Mouse (Mus musculus) embryo, embryonic 9.5 days (tissue): ENCODE measurements at regions not wholly inside any gene's neighbourhood (a gene's known extent, or its start where the extent isn't known, plus 50 kb on each side); places are given as distances from the start of the nearest gene placed in this dataset.

ENCODE experiments used
- DNase-seq: peaks from one replicate; pipeline ENCODE4 v3.0.0-alpha.2; 2017; ENCODE audit errors: extremely low spot score

DNA sequence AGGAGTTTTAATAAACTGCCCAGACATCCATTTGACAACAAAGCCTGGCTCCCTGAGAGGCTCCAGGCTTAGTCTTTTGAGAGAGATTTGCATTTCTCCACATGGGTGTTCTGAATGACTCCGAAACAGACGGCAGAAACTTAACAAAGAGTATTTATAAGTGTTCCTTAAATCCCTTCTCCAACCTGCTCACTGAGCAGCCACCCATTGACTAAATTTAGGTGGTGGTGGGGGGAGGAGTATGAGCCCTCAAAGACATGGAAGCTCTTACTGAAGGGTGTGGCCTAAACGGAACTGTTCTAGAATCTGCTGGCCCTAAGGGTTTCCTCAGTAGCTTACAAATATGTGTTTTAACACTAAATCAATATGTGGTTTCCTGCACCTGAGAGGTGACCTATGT lies 158.5 kb downstream of the Dyrk2 start:
- no peak for DNase-seq

DNA sequence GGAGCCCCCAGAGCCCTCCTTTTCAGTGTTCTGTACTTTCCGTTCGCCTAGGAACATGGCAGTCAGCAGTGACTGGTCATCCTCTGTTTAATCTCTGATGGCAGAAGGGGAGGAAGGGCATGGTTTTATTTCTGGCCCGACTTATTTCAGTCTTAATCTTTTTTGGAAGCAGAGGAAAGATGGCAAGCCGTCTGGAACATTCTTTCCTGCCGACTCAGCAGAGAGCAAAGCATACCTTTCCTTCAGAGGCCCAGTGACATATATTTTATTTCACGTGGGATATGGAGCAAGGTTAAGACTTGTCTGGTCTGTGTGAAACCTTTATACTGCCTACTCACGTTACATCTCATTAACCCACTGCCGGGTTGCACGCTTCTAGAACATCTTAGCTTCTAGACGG lies 158.1 kb downstream of the Dyrk2 start:
- DNase-seq, result no peak

DNA sequence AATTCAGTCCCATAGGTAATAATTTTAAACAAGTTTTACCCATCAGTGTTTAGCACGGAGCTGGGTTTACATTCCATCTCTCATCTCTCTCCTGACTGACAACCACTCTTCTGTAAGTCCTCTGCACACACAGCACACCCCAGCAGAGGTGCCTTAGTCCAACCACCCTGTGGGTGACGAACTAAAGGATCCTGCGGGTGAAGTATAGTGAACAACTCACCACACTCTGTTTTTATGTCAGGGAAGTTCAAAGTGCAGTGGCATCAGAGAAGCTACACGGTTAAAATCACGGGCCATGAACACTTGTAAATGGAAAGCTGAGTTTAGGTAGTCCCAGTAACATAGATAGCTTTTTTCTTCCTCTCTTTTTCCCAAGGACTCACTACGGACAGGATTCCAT lies 157.1 kb downstream of the Dyrk2 start:
- DNase-seq, result no peak

DNA sequence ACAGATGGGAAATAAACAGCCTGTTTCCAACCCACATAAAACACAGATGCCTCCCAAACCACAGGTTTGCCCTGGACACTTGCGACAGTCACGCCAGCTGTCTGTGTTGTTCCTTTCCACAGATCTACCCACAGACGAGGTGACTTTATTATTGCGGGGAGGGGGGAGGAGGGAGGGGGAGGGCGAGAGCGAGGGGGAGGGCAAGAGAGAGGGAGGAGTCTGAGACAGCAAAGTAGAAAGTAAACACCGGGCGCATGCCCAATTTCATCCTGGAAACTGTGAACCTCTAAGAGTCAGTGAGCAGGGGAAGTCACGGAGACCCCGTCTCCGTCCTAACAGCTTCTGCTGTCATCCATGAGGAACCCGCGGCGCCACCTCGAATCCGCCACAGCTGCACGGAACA lies 155.8 kb downstream of the Dyrk2 start:
- no peak for DNase-seq

DNA sequence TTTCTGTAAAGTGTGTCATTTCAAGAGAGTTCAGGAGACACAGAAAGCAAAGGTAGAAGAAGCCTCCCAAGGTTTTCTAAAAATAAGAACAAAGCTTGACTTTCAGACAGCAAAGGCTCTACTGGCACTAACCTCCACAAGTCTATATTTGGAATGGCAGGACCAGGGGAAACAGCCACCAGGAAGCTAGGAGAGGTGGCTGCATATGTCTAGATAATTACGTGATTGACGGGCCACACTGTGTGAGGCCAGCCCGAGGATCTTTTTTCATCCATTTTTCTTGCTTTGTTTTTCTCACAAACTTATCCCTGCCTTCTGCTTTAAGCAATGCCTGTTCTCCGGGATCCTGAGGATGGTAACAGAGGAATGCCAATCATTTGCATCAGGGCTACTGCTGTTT lies 155.4 kb downstream of the Dyrk2 start:
- no peak for DNase-seq

DNA sequence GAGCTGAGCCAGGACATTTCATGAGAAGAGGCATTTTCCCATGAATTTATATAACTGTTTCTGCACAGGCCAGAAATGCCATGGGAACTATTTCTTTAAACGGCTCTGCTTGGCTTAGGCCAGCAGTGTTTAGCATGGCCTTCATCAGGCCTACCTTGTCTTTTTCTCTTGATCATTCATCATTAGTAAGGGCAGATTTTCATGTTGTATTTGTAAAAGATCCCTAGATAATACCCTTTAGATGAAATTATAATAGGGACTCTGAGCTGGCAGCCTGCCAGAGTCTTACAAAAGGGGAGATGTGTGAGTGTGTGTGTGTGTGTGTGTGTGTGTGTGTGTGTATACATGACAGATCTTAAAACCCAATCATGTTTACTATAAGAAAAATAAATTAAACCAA lies 149.4 kb downstream of the Dyrk2 start:
- no peak for DNase-seq

DNA sequence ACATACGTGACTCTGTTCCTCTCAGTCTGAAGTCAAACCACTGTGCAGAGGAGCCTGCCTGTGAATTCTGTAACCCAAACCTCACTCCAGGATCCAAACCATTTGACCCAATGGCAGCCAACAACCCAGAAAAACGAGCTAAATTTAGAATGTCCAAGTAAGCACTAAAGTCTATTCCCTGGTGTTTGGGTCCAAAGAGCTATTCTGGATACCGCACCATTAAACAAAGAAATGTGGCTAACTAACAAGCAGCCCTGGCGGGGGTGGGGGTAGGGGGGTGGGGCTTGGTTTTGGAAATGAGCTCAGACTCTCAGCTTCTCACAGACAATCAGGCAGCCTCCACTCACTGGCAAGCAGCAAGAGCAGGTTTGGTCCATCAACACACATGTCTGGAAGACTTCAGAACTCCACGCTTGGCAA lies 147.9 kb downstream of the Dyrk2 start:
- no peak for DNase-seq

DNA sequence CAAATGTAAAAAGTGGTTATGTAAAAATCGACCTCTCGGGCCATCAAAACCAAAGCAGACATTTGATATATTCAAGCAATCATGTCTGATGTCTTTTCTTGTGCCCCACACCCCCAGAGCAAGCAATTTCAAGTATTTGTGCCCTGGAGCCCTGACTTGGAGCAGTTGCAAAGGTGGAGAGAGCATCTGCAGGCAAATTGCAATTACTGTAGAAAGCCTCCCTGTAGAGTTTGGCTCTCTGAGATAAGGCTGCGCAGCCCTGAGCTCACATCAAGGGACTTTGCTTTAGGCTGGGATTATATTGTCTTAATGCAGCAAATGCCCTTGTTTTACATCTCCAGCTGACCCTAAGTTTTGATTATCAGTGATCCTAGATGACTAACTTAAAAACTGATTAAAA lies 147.3 kb downstream of the Dyrk2 start:
- DNase-seq, result no peak

DNA sequence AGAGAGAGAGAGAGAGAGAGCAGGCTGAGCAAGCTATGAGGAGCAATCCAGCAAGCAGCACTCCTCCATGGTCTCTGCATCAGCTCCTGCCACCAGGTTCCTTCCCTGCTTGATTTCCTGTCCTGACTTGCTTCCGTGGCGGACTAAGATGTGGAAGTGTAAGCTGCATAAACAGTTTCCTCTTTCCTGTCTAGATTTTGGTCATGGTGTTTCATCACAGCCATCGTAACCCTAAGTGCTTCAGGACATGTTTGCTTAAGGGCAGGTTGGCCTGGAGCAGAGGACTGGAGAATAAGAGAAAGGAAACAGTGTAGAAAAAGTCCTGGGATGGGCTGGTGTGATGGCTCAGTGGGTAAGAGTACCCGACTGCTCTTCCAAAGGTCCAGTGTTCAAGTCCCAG lies 133.9 kb downstream of the Dyrk2 start:
- no peak for DNase-seq

DNA sequence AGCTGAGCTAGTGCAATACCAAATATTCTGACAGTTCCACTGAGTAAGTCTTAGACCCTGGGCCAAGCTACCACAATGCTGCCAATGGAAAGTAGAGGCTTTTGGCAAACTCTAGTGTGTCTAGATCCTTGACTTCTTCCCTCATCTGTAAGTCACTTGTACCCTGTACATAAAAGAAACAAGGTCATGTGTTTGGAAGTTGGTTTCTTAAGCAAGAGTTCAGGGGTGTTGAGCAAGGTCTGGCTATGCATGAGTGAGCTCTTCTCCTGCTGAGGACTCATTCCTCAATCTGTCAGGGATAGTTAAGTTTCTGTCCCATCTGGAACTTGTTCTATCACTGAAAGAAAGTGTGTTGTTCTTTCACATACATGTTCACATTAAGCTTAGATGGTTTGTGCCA lies 132.9 kb downstream of the Dyrk2 start:
- DNase-seq, result no peak

DNA sequence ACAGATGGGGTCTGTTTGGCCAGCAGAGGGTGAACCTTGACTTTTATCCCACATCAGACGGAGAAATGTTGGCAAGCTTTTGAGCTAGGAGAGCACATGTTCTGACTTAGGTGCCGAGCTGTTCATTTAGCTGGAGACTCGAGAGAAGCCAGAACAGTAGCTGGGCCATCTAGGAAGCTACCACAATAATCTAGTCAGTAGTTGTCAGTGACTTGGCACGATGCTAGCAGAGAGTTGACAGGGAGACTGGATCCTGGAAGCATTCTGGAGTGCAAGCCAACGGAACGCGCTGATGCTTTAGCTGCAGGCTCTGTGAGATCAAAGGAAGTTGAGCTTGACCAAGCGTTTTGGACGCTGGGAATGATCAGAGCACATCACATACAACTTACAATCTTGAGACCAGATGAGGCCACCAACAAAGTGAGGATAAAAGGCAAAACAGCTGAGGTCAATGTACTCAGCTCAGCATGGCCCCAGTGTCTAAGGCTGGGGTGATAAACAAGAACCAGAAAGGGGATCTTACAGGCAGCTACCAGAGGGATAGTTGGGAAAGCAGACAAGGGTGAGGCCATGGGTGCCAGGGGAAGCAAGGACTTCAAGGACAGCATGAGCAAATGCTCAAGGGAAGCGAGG lies 130.0 kb downstream of the Dyrk2 start:
- DNase-seq, result no peak

DNA sequence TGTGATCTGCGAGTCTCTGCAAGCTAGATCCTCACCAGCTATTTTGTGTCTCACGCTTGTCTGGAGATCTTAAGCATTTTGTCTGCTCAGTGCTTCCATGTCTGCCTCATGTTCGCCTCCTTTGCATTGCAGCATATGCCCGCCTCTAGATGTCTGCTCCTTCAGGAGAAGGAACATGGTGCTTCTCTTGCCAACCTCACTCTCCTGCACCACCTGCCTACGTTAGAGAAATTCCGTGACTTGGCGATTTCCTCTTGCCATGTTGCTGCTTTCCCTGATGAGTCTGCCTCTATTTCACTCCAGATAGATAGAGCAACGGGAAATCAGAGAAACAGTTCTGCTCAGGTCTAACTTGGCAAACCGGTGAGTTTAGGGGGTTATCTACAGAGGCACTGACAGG lies 126.2 kb downstream of the Dyrk2 start:
- no peak for DNase-seq

DNA sequence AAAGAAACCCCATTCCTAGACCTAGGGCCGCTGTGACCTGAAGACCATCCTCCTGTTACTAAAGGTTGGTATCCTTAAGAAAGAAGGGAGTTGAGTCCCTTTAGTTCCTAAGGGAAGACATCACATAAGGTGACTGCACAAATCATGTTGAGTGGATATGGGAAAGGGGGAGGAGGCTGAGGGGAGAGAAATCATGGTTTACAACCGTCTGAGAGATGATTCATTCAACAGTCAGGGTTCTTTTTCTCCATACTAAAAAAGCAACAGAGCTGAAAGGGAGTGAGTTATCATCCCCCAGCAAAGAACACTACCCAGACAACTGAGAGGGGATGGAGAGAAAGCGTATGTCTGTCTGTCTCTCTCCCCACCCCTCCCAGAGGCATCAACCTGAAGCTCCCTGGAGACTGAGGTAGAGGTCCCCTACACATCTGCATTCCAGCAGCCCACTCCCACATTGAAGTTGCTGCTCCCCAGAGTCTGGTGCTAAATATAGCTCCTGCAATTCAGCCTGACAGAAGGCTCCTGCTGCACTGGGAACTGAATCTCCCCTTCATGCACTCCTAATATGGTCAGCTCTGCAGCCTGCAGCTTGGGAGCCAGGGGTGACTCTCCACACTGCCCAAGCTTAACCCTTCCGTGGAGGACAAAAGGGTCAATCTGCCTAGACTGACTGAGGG lies 123.2 kb downstream of the Dyrk2 start:
- peak; percentile 25 for DNase-seq

DNA sequence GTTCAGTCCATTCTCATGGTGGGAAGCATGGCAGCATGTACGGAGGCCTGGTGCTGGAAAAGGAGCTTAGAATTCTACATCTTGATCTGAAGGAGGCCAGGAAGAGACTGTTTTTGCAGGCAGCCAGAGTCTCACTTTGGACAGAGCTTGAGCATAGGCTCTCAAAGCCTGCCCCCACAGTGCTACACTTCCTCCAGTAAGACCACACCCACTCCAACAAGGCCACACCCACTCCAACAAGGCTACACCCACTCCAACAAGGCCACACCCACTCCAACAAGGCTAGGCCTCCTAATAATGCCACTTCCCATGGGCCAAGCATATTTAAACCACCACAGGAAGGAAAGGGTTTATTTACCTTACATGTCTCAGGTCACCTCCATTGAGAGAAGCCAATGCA lies 121.0 kb downstream of the Dyrk2 start:
- DNase-seq, result no peak

DNA sequence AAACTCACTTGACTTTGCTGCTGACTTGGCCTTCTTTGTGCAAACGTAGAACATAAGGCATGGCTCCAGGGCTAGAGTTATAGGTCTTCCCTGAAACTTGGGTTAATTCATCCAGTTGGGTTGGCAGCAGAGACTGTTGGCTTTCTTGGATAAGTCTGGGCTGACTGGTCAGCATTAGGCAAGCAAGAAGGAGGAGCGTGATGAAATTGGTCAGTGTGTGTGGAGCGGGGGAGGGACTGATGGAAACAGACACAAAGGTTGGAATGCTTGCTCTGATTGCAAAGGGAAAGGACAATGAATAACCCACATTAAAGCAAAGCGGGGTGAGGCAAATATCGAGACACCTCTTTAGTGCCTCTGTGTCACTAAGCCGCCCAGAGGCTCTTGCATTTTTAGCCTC lies 120.3 kb downstream of the Dyrk2 start:
- no peak for DNase-seq

DNA sequence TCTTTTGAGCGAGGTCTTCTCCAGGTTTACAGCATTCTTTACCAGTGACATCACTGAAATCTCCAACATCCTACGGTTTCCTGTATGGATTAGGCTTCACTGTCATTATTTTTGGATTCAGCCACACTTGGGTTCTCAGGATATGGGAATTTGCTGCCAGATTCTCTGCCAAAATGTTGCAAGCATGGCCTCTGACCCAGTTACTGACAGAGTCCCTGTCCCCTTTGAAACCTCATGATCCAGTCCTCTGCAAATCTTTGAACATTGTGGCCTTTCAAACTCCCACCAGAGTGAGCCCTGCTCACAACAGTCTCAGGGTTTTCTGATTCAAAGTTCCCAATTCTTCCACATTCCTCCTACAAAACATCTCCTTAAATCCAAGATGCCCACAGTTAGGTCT lies 118.9 kb downstream of the Dyrk2 start:
- no peak for DNase-seq

DNA sequence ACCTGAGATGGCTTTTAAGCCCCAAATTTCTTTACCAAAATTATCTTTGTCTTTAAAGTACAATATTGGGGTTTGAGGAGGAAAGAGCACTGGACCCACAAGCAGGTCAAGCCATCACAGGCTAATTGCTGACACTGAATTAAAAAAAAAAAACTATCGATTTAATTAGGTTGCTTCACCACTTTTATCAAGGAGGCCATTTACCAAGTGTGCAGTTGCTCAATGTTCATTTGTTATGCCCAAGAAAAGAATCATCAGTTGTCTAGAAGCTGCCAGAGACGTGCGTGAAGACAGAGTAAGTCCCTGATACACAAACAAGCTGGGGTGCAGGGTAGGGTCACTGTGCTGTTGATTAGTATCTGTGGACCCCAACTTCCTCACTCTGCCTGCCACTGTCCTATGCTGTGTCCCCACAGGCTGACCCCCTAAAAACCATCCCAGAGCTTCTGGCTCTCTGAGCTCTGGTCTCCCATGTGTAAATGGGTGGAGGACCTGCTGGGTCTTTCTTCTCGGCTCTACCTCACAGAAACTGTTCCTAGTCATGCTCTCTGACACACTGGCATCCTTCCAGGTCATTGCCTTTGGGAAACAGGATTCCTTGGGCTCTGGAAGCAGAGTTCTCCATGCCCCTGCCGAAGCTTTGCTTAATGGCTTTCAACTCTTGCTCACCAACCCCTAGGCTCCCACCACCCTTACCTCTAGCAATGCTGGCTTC lies 116.8 kb downstream of the Dyrk2 start:
- no peak for DNase-seq

DNA sequence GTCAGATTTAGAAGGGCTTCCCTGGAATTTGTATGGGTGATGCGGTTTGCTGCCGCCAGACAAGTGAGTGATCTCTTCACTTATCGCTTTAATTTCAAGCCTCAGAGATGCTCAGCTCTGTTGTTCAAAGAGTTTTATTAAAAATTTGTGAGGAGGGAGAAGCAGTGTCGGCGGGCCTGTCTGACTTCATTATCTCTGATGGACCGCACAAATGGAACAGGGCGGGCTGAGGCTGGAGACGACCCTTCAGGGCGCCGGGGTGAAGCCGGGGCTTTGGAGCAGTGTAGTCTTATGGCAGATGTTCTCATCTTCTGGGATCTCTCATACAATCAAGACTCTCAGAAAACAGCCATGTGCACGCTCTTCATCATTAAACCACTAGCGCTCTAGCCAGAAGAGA lies 115.2 kb downstream of the Dyrk2 start:
- DNase-seq, result no peak

DNA sequence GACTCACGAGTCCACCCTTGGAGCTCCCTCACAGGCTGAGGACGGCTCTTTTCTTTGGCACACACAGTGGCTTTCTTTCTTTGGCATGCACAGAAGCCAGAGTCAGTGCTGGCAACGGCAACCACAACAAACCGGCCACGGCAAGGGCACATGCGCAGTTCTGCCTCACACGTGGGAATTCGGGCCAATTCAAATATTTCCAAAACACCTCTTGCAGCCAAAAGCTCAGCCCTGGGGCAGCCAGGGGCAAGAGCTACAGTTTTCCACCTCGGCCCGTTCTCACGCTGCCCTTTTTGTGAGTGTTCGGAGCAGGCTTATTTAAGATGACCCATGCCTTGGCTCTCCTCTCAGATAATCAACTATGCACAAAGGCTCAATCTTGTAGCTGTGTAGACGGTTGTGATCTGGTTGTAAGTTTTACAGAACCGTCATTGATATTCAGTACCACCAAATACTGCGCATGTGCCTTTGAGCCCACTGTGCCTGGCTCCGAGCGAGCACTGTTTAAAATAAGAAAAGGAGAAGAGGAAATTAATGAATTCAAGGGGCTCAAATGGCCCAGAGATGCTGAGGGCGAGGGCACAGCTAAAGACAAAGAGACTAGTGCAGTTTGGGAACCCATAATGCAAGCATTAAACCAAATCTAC lies 111.1 kb downstream of the Dyrk2 start:
- DNase-seq, result no peak

DNA sequence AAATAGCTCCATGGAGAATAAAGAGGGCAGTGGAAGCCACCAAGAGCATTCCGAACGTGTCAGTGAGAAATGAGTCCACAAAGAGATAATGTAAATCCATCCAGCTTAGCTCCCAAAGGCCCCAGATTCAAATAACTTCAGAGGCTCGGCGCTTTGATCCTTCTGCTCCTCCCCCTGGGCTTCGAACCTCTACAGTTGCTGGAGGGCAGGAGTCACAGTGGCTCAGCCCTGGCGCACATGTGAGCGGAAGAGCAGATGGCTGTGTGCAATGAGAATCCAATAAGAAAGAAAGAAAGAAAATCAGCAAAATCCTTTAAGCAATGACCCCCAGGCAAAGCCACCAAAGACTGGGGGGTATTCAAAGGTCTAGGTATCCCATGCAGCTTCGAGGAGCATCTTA lies 109.6 kb downstream of the Dyrk2 start:
- no peak for DNase-seq

DNA sequence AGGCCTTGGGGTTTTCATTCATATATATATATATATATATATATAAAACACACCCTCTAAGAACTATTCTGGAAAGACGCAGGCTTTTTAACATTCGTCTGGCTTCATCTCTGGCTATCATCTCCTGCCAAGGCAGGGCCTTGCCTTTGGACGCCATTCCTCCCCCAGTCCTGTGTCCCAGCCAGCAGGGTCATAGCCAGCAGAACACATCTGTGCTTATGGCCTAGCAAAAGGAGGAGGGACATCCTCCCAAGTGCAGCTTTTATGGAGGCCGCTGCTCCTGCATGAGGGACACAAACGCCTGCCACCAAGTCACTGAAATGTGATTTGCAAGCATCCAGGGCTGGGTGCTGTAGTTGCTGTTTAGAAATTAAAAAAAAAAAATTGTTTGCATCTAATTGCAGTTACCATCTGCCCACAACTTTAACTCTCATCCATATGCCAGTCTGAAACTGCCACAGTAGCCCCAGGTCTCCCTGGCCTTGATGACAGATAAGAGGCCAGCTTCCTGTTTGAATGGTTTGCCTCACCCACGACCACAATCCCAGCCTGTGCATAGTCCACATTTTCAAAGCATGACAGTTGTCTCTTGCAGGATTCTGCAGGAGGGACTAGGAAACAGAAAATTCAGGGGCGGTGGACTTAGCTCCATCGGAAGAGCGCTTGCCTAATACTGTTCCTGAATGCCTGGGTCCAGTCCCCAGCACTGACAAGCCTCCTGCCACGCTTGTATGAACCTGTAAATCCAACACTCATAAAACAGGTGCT lies 108.7 kb downstream of the Dyrk2 start:
- DNase-seq, result no peak

DNA sequence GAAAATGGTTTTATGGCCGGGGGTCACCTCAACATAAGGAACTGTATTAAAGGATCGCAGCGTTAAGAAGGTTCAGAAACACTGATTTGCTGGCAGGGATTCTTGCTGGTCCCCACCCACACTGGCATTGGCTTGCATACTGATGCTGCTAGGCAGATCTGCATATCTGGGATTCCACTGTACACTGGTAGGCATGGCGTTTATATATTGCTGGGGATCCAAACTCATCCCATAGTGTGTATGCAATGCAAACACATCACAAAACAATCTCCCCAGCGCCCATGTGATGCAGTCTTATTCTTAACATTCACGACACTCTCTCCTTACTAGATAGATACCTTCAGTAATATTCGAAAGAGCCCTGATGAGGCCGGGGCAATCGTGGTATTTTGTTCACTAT lies 105.0 kb downstream of the Dyrk2 start:
- DNase-seq, result no peak
